Mouse (Mus musculus): ENCODE measurements around the gene Pdhb.
"Not testable (repeated sequence)": the region's sequence is repeated elsewhere in the genome, so short reads cannot be mapped to it uniquely, and the experiment has no call there.

The Pdhb gene

GRCm38 (mm10) chr14:8134234-8134633 is 38.6 kb downstream of the Pdhb start:
- DNase-seq (ENCODE audit: low spot score): no peak

DNA sequence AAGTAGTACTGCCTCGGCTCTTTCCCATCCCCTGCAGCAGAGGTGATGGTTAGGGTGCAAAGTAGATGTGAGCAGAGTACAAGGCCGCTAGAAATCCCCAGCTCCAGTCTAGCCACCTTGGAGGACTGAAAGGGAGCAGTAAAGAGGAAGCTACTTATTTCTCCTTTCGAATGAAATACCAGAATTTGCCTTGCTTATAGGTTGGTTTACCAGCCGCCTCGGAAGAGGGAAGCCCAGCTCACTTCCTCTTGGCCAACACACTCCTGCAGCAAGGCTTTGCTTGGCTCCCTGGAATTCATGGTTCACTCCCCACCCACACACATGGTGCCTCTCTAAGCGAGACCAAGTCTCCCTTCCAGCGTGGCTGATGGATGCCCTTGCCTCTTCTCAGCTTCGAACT is 40.0 kb downstream of the Pdhb start:
- DNase-seq (ENCODE audit: low spot score): no peak

DNA sequence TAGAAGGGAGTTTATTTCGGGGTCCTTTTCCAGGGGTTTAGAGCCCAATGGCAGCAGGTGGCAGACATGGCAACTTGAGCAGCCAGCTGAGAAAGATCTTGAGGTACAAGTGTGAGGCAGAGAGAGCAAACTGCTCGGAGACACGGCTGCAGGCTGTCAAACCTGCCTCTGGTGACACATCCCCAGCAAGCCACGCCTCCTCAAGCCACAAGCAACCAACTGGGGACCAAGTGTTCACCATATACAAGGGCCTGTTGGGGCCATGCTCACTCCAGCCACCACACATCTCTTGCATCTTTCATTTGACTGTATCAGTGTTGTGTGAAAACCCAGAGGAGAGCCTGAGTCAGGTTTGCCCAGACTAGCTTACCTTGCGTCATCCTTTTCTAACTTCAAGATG is 44.9 kb downstream of the Pdhb start:
- DNase-seq (ENCODE audit: low spot score): no peak

GRCm38 (mm10) chr14:8124046-8124881 is 48.6 kb downstream of the Pdhb start:
- DNase-seq (ENCODE audit: low spot score): no peak

GRCm38 (mm10) chr14:8123611-8124010 is 49.2 kb downstream of the Pdhb start:
- not testable (repeated sequence) for DNase-seq (ENCODE audit: low spot score)

DNA sequence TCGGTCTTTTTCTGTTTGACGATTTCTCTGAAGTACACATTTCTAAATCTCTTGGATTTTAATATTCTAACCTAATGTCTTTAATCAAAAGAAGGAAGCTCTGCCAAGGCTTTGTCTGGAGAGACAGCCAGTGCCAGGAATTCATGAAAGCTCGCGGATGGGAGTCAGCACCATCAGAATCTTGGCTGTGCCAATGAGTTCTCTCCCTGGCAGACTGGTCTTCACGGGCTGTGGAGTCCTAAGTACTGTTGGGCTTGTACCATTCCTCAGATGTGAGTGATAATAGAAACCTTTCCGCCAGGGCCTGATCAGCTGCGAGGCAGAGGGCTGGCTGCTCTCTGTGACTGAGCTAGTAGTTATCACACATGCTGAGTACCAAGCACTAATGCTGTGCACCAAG is 49.7 kb downstream of the Pdhb start:
- no peak for DNase-seq (ENCODE audit: low spot score)

- DNase-seq (ENCODE audit: low spot score): no peak
These were observed 52.9 kb downstream of the Pdhb start for GRCm38 (mm10) chr14:8119904-8120303.

DNA sequence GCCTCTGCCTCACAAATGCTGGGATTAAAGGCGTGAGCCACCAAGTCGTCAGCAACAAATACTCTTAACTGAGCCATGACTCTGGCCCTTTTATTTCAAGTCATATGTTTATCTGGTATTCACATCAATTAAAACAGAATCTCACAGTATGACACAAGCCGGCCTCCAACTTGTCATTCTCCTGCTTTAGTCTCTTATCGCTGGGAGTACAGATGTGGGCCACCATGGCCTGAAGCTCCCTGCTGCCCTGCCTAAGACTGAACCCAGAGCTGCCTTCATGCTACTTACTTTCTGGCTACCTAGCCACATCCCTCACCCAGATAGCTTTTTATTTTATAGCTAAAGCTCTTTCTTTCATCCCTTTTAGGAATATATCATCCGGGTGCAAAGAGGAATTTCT is 53.4 kb downstream of the Pdhb start:
- no peak for DNase-seq (ENCODE audit: low spot score)

DNA sequence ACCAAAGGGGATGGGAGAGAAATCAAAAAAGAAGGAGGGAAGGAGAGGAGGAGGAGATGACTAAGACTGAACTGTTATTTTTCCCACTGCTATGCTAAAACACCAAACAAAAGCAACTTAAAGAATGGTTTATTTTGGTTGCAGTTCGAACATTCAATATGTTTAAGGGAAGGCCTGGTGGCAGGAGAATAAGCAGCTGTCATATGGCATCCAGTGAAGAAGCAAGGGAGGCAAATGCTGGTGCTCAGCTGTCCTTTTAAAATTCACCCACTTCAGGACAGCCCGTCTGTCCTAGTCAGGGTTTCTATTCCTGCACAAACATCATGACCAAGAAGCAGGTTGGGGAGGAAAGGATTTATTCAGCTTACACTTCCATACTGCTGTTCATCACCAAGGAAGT is 55.5 kb downstream of the Pdhb start:
- DNase-seq (ENCODE audit: low spot score): no peak
